Mouse (Mus musculus) cerebellum, postnatal 10 days (tissue): ENCODE data around the gene Vmac.

Source experiments
- DNase-seq, 2 experiments: peaks; one replicate each; pipeline ENCODE4 v3.0.0; 2021; ENCODE audit warnings: mixed read lengths in 2 of 2

The Vmac gene

GRCm38 (mm10) chr17:56738221-56738620, 20.4 kb upstream of the Vmac start:
- no peak for DNase-seq

GRCm38 (mm10) chr17:56736534-56736933, 18.7 kb upstream of the Vmac start:
- DNase-seq, result no peak

GRCm38 (mm10) chr17:56729656-56730055, 11.8 kb upstream of the Vmac start:
- no peak for DNase-seq

GRCm38 (mm10) chr17:56729151-56729550, 11.3 kb upstream of the Vmac start:
- DNase-seq, result peak; percentile 72 to 76

- DNase-seq, result no peak
Measured at GRCm38 (mm10) chr17:56728117-56728516, 10.3 kb upstream of the Vmac start.

GRCm38 (mm10) chr17:56727659-56728058, 9.8 kb upstream of the Vmac start:
- peak in 1 of 2 experiments; percentile 40 for DNase-seq

- no peak for DNase-seq
Measured at GRCm38 (mm10) chr17:56727029-56727649, 9.3 kb upstream of the Vmac start.

- no peak for DNase-seq
Measured at GRCm38 (mm10) chr17:56723419-56724161, 5.8 kb upstream of the Vmac start.

- no peak for DNase-seq
Measured at GRCm38 (mm10) chr17:56722441-56722840, 4.6 kb upstream of the Vmac start.

GRCm38 (mm10) chr17:56716655-56717362, 1.0 kb downstream of the Vmac start:
- DNase-seq, result peak; percentile 97 to 98

GRCm38 (mm10) chr17:56715914-56716654, 1.7 kb downstream of the Vmac start:
- DNase-seq, result peak; percentile 41

- DNase-seq, result peak in 1 of 2 experiments; percentile 37
Measured at GRCm38 (mm10) chr17:56715360-56715759, 2.5 kb downstream of the Vmac start.

- no peak for DNase-seq
Measured at GRCm38 (mm10) chr17:56709708-56710107, 8.1 kb downstream of the Vmac start.

- peak in 1 of 2 experiments; percentile 46 for DNase-seq
Measured at GRCm38 (mm10) chr17:56708692-56709091, 9.1 kb downstream of the Vmac start.

GRCm38 (mm10) chr17:56706515-56706914, 11.3 kb downstream of the Vmac start:
- DNase-seq, result no peak

- no peak for DNase-seq
Measured at GRCm38 (mm10) chr17:56703038-56703437, 14.8 kb downstream of the Vmac start.

GRCm38 (mm10) chr17:56700451-56700850, 17.4 kb downstream of the Vmac start:
- no peak for DNase-seq

- peak; percentile 87 to 90 for DNase-seq
Measured at GRCm38 (mm10) chr17:56693851-56694310, 23.9 kb downstream of the Vmac start.

GRCm38 (mm10) chr17:56693395-56693794, 24.4 kb downstream of the Vmac start:
- DNase-seq, result no peak

- no peak for DNase-seq
Measured at GRCm38 (mm10) chr17:56688689-56689088, 29.1 kb downstream of the Vmac start.

GRCm38 (mm10) chr17:56688045-56688444, 29.8 kb downstream of the Vmac start:
- no peak for DNase-seq

GRCm38 (mm10) chr17:56686801-56687200, 31.0 kb downstream of the Vmac start:
- no peak for DNase-seq

- peak in 1 of 2 experiments; percentile 48 for DNase-seq
Measured at GRCm38 (mm10) chr17:56684649-56685048, 33.2 kb downstream of the Vmac start.
